Mouse (Mus musculus) ovary, postnatal 14 days (tissue): ENCODE data around the gene Ablim1.

ENCODE experiments used
- DNase-seq: peaks from one replicate; pipeline ENCODE4 v3.0.0; 2022; ENCODE audit warnings: low spot score

Ablim1 gene

GRCm38 (mm10) chr19:57304666-57305065 is 10.1 kb downstream of the Ablim1 start:
- no peak for DNase-seq

- no peak for DNase-seq
Measured at GRCm38 (mm10) chr19:57301961-57302395, 12.7 kb downstream of the Ablim1 start.

GRCm38 (mm10) chr19:57298006-57298405 is 16.7 kb downstream of the Ablim1 start:
- DNase-seq: no peak

- DNase-seq: no peak
Measured at GRCm38 (mm10) chr19:57297447-57297846, 17.3 kb downstream of the Ablim1 start.

- DNase-seq: no peak
Measured at GRCm38 (mm10) chr19:57296539-57296938, 18.2 kb downstream of the Ablim1 start.

GRCm38 (mm10) chr19:57295521-57295920 is 19.2 kb downstream of the Ablim1 start:
- DNase-seq: no peak

- no peak for DNase-seq
Measured at GRCm38 (mm10) chr19:57294356-57294755, 20.4 kb downstream of the Ablim1 start.

- DNase-seq: no peak
Measured at GRCm38 (mm10) chr19:57293737-57294136, 21.0 kb downstream of the Ablim1 start.

GRCm38 (mm10) chr19:57283310-57283709 is 31.4 kb downstream of the Ablim1 start:
- DNase-seq: no peak

- no peak for DNase-seq
Measured at GRCm38 (mm10) chr19:57282642-57283041, 32.1 kb downstream of the Ablim1 start.

- DNase-seq: no peak
Measured at GRCm38 (mm10) chr19:57279666-57280065, 35.1 kb downstream of the Ablim1 start.

GRCm38 (mm10) chr19:57278263-57278662 is 36.5 kb downstream of the Ablim1 start:
- DNase-seq: no peak

GRCm38 (mm10) chr19:57277010-57277409 is 37.7 kb downstream of the Ablim1 start:
- DNase-seq: no peak

- DNase-seq: no peak
Measured at GRCm38 (mm10) chr19:57275166-57275953, 39.4 kb downstream of the Ablim1 start.

- DNase-seq: no peak
Measured at GRCm38 (mm10) chr19:57274717-57275116, 40.0 kb downstream of the Ablim1 start.

GRCm38 (mm10) chr19:57274286-57274685 is 40.4 kb downstream of the Ablim1 start:
- DNase-seq: no peak

GRCm38 (mm10) chr19:57272824-57273613 is 41.7 kb downstream of the Ablim1 start:
- no peak for DNase-seq

GRCm38 (mm10) chr19:57271757-57272156 is 43.0 kb downstream of the Ablim1 start:
- DNase-seq: no peak

- DNase-seq: no peak
Measured at GRCm38 (mm10) chr19:57270711-57271110, 44.0 kb downstream of the Ablim1 start.

- no peak for DNase-seq
Measured at GRCm38 (mm10) chr19:57269791-57270190, 44.9 kb downstream of the Ablim1 start.

GRCm38 (mm10) chr19:57267531-57267930 is 47.2 kb downstream of the Ablim1 start:
- DNase-seq: no peak

GRCm38 (mm10) chr19:57266374-57267085 is 48.2 kb downstream of the Ablim1 start:
- DNase-seq: no peak
